Mouse (Mus musculus) granulocyte monocyte progenitor cell, adult 5-6 weeks (primary cell): ENCODE measurements around the gene Klhl32. TPM values are rescaled to one million over a fixed set of nuclear protein-coding genes. Genes with fewer than 3 reads are reported as not detected.
A peak's percentile ranks its signal among the peaks of the same experiment; 100 is the strongest.

ENCODE experiments used
- ATAC-seq: replicated peaks from 2 replicates; pipeline ENCODE4 v1.8.0; 2016; ENCODE audit warnings: mild to moderate bottlenecking, moderate TSS enrichment, inconsistent platforms; ENCODE audit not compliant: poor library complexity, severe bottlenecking
- total RNA-seq, 2 experiments: library from RNA; stranded (forward) in 1 of 2; stranded (reverse) in 1 of 2; fragments of 200-712, 200-1000 nt in 1 of 2; fragments of >200 nt in 1 of 2; fragmentation: Nextera tagmentation in 1 of 2; gene quantifications; 2 replicates each; pipeline ENCODE4 v1.2.3; 2014 to 2017

Gene Klhl32
- total RNA-seq, 2 experiments from 2014 or later = under 0.01 TPM; not detected in 1

GRCm38 (mm10) chr4:24568989-24569556 lies 281.9 kb downstream of the Klhl32 start:
- ATAC-seq = peak; percentile 32

- peak; percentile 92 for ATAC-seq
Observed at GRCm38 (mm10) chr4:24568026-24568425, 282.9 kb downstream of the Klhl32 start.

Other genes starting within 250 kb of the Klhl32 start
- gene Ndufaf4, start 47.0 kb upstream of the Klhl32 start, total RNA-seq (2014; fragmentation: Nextera tagmentation) = 37.7 and 42.8 TPM in 2 replicates
- 41.3 and 48.9 TPM in 2 replicates for gene Ndufaf4, start 47.0 kb upstream of the Klhl32 start, total RNA-seq (2017)
- not detected in 2 replicates for gene Gpr63, start 115.3 kb upstream of the Klhl32 start, total RNA-seq (2014; fragmentation: Nextera tagmentation)
- gene Gpr63, start 115.3 kb upstream of the Klhl32 start, total RNA-seq (2017) = not detected in 2 replicates